Mouse (Mus musculus): ENCODE results near the gene Socs7.

DNA sequence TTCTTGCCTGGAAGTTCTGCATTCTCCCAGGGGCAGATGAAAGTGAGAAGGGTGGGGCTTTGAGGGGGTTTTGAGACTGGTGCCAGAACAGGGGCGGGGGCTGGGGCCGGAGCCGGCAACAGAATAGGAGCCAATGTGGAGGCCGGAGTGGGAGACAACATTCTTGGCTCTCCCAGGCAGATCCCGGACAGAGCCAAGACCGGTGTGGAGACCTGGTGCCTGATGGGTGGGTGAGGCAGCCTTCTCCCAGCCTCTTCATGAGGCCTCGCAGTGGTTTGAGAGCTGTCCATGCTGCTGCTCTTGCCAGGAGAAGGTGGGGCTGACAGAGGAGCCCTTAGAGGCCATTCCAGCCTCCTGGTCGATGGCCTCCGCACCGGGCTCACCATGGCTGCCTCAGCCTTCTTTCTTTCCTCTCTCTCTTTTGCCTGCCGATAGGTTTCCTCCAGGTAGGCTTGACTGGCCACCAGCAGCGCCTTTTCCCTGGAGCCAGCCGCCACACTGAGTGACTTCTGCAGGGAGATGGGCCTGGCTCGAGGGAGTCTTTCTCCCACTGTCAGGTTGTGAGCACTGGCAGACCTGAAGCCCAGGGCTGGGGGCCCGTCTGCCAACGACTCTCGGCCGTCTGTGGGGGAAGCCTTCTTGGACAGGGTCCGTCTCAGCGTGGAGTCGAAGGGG, 23.9 kb upstream of the Socs7 start:
- TF ChIP-seq CTCF (IDR thresholded peaks at IDR 0.05; ENCODE audit: extremely low read depth, insufficient read depth, insufficient read length, insufficient replicate concordance): no peak
- TF ChIP-seq POLR2A (IDR thresholded peaks at IDR 0.05; ENCODE audit: low read depth, low read length): no peak

All from spleen, adult 2 months (tissue).